Mouse (Mus musculus) gastrocnemius, postnatal 10 days (tissue): ENCODE results near the gene Echs1. TPM values are rescaled to one million over a fixed set of nuclear protein-coding genes. Genes with fewer than 3 reads are reported as not detected.
A peak's percentile ranks its signal among the peaks of the same experiment; 100 is the strongest.

ENCODE experiments used
- DNase-seq: peaks from one replicate; pipeline ENCODE4 v3.0.0; 2021; ENCODE audit warnings: mixed read lengths
- total RNA-seq, 2 experiments: library from RNA; stranded (reverse); gene quantifications; 2 replicates each; pipeline ENCODE4 v1.2.3; 2021

Gene Echs1
- total RNA-seq, 2 experiments from 2014 or later = 83.5 to 93.1 TPM

DNA sequence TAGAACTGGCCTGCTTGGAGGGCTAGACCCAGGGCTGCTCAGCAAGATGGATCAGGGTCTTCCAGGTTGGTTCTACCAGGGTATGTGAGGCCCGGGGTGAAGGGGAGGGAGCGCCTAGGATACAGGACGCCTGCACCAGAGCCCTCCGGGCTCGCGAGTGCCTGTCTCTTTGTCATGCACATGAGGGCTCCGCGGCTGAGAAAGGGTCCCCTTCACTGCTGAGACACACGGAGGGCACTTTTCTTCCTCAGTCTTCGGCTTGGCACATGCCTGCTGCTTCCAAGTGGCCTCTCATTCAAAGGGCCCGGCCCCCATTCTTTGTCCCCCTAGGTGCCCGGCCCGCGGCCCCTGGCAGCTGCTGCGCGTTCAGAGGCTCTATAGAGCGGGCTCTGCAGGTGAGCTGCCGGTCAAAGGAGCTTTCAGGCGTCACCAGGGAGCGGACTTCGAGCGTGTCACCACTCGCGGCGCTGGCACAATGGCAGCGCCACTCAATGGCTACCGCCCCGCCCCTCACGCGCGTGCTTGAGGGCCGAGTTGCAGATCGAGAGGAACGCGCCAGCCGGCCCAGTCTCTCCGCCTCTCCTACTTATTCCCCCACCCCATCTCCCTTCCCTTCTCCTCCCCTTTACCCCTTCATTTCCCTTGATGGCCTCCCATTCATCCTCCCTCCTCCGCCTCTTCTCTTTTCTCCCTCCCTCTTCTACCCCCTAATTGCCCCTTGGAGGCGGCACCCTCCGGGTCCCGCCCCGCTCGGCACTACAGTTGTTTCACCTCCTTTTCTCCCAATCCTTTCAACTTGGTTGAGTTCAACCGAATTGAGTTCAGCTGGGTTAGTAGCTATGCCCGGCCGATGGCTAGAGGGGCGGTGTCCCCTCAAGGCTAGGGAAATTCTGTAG lies 55.1 kb downstream of the Echs1 start:
- peak; percentile 11 for DNase-seq

DNA sequence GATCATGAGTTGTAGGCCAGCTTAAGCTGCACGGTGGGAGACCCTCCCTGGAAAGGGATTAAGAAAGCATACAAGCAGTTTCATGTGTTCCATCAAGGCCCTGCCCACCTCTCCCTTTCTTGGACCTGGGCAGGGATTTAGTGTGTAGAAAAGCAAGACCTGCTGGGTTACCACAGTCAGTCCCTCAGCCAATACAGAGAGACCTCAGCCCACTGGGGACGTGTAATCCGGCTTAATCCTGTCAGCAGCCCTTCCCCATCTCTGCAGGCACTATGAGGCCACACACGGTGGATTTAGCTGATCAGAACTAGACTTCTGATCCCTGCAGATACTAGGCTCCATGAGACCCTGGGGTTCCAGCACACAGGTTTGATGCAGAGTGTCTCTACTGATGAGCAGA lies 56.7 kb downstream of the Echs1 start:
- DNase-seq = no peak

DNA sequence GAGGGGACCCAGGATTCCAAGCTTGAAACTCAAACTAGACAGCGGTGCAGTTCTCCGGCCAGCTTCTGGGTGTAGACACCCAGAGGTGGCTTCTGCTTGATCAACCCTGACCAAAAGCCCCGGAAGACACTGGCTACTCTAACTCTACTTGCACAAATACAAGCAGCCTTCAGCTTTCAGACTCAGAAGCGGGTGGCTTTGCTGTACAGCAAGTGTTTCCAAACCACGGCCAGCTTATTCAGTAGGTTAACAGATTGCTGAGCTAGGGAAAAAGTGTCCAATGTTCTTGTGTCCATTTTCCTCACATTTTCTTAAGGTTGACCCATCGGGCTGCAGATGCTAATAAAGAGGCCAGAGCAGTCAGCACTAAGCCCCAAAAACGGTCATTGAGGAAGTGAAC lies 57.7 kb downstream of the Echs1 start:
- DNase-seq = no peak

DNA sequence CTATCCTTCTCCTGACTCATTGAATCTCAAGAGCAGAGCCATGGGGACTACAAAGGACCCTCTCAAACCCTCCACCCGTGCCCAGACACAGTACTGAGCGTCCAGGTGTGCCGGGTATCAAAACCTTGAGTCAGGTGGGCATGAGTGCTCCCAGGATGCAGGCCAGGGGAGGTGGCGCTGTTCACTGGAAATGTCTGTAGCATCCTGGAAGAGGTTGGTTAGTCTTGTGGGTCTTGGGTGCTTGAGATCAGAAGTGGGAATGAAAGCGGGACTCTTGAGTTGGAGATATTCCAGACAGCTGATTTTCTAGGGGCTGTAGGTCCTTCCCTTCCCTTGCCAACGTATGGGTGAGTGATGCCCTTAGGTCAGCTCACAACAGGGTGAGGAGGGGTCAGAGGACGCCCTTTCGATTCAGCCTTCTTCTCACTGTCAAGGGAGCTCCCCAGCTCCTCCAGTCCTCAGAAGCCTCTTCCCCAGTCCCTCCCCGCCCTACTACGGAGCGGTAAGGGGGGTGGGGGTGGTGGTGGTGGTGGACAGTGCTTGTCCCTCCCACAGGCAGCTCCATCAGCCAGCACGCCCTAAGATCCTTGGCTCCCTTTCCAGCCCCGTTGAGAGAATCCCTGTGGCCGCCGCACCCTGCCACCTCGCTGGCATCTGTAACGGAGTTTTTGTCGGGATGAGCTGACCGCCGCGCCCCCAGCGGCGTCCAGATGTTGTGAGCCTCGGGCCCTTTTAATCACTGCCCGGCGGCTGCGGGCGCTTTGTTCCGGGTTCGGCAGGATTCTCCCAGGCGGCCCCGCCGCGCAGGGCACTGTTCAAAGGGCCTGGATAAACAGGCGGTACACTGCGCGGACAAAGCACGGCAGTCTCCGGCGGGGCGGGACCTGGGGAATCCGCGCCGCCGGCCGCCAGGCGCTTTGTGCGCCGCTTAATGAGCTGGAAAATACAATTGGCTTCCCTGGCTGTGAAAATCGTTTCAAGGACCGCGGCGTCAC lies 58.6 kb downstream of the Echs1 start:
- peak; percentile 29 for DNase-seq

Other genes with a start within 250 kb of the Echs1 start
- under 1 TPM; 0.27 to 0.40 TPM for gene Kndc1, start 221.8 kb downstream of the Echs1 start, total RNA-seq
- not detected for gene Utf1, start 172.7 kb downstream of the Echs1 start, total RNA-seq
- gene 6430531B16Rik, start 137.7 kb downstream of the Echs1 start, total RNA-seq = not detected
- gene Adam8, start 123.9 kb downstream of the Echs1 start, total RNA-seq = 1 to 10 TPM in 1 of 2 experiments, under 1 TPM in 1; 0.35 to 1.1 TPM
- 1 to 10 TPM; 8.8 to 10.0 TPM for gene Zfp511, start 80.1 kb downstream of the Echs1 start, total RNA-seq
- gene Tubgcp2, start 79.8 kb downstream of the Echs1 start, total RNA-seq = 10 to 100 TPM; 21.9 to 29.6 TPM
- gene Msx3, start 67.4 kb downstream of the Echs1 start, total RNA-seq = not detected
- gene Caly, start 33.9 kb downstream of the Echs1 start, total RNA-seq = under 1 TPM in 1 of 2 experiments, not detected in 1; 0.36 TPM
- gene Prap1, start 23.1 kb downstream of the Echs1 start, total RNA-seq = not detected
- gene Fuom, start 14.0 kb downstream of the Echs1 start, total RNA-seq = 10 to 100 TPM; 31.2 TPM
- 1 to 10 TPM; 4.7 to 4.8 TPM for gene Paox, start 677 bp downstream of the Echs1 start, total RNA-seq
- 10 to 100 TPM; 21.9 to 23.5 TPM for gene Mtg1, start 21.1 kb upstream of the Echs1 start, total RNA-seq
- gene Sprn, start 38.4 kb upstream of the Echs1 start, total RNA-seq = under 1 TPM; 0.56 to 0.61 TPM
- not detected for gene Olfr522, start 48.3 kb upstream of the Echs1 start, total RNA-seq
- gene Olfr523, start 56.7 kb upstream of the Echs1 start, total RNA-seq = not detected
- gene Olfr524, start 89.5 kb upstream of the Echs1 start, total RNA-seq = not detected
- not detected for gene Cd163l1, start 101.8 kb upstream of the Echs1 start, total RNA-seq
- gene 5830411N06Rik, start 130.8 kb upstream of the Echs1 start, total RNA-seq = not detected
- not detected for gene Olfr525, start 204.4 kb upstream of the Echs1 start, total RNA-seq
- not detected for gene Olfr527, start 217.5 kb upstream of the Echs1 start, total RNA-seq
- gene Olfr60, start 245.2 kb upstream of the Echs1 start, total RNA-seq = not detected